Mouse (Mus musculus) urinary bladder, postnatal 36 days (tissue): ENCODE results near the gene 3300002I08Rik.
"Not testable (repeated sequence)": the region's sequence is repeated elsewhere in the genome, so short reads cannot be mapped to it uniquely, and the experiment has no call there.

ENCODE experiments used
- DNase-seq, 2 experiments: peaks; one replicate each; pipeline ENCODE4 v3.0.0; 2022; ENCODE audit warnings: low spot score in 2 of 2, mixed read lengths in 1 of 2

Gene 3300002I08Rik

DNA sequence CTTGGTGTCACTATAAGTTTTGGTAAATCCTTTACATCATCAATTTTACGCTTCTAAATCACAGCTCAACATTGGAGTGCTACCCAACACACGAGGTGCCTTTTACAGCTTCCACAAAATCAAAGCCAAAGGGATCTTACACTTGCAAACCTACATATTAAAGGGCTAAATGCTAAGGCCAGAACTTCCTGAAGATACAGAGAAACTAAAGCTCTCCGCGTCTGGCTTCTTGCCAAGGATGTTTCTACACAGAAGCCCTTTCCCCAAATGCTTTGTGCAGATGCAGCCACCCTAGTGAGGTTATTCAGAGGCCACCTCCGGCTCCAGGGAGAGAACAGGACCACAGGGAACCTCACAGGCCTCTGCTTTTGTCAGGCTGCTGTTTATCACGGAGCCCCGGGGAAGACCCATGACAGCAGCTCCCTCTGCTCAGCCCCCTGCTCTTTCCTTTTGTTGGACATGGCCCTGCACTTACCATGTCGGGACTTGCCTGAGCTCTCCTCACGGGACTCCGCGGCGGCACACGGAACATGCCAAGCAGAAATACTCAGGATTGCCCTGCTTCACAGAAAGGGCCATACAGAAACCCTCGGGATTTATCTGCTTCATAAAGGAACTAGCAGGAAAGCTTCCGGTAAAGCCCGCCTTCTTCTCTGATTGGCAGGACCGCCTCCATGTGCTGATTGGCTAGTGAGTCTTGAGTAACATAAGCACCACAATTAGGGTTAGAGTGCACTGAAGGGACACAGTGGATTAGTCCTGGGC is at the start of gene 3300002I08Rik:
Gene 3300002I08Rik (minus strand): TSS at position 653 of the 765 bp plus-strand sequence.
- peak; percentile 85 to 89 for DNase-seq

DNA sequence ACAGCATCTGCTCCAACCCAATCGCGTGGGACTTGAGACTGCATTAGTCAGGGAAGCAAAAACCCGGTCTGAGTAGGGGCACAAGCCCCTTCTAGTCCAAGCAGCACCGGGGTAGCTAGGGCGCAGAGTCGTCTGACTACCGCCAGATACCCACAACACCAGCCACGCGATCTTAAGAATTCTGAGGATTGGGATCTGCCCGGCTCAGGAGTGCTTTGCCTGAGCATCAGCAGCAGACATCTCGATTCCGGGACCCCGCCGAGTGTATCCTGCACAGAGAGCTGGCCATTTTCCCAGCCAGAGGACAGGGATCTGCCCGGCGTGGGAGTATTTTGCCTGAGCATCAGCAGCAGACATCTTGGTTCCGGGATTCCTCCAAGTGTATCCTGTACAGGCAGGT is 49.6 kb upstream of the 3300002I08Rik start:
- not testable (repeated sequence) for DNase-seq

DNA sequence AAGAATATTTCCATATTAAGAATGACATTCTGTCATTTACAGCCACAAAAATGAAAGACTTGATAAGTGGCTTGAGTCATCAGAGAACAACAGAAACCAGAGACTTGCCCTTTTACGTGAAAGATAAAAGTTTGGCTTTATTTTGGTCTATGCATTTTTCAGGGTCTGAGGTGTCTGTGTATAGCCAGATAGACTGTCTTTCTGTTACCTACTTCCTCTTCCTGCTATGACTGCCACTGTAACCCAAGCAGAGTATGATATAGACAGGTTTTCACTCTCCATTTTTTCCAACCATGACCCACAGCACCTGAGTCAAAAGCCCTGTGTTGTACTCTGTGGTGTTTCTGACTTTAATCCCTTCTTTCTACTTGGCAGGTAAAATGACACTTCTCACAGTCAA is 27.6 kb upstream of the 3300002I08Rik start:
- no peak for DNase-seq

DNA sequence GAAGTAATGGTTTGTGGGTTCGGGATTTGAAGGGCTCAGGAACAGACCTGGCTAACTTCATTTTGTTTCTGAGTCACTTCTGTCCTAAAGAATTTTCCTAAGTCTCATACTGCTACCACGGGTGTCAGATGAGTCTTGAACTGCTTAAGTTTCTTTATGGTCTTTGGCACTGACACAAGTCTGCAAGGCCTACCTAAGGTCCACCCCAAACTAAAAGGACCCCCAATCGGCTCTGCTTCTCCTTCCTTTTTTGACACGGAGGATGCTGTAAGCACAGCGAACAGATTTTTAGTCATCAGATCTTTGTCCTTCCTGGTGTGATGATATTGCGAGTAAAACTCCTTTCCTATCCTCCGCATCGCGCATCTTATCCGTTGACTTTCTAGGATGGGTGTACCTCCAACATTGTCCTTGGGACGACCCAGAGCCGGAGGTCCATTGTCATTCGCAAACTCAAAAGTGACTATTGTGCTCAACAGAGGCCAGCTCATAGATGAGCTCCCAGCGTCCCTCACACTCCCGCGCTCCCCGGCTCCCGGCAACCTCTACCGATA is 23.1 kb upstream of the 3300002I08Rik start:
- not testable (repeated sequence) for DNase-seq

DNA sequence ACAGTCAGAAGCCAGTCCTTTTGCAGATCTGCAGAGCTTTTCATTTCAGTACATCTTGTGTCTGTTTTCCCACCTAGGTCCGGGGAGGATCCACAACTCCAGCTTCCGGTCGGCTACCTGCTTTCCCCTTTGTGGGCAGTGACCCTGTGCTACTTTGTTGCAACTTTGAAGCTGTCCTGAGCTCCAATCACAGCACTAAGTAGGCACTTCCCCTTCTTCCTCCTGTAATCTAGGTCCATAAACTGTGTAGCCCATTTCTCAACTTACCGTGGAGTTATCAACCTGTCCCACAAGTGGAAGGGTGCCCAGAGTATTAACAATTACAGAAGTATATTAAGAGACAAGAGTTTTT is 289 bp upstream of the 3300002I08Rik start:
- DNase-seq = no peak

DNA sequence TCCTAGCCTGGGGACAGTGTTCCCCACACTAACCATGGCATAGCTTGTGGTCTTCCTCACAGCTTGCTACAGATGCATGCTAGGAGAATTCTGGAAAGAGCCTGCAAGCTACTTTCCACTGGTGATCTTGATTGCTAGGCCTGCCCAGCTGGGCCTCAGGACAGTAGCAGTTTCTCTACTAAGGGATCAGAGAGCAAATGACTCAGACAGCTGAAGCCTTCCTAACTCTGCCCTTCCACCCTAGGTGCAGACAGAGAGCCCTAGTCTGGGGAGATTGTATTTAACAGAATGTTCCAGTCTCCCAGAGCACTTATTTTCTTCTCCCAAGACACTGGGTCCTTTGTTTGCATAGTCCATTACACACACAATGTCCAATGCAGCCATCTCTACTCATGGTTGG is 5.4 kb downstream of the 3300002I08Rik start:
- DNase-seq = not testable (repeated sequence)

DNA sequence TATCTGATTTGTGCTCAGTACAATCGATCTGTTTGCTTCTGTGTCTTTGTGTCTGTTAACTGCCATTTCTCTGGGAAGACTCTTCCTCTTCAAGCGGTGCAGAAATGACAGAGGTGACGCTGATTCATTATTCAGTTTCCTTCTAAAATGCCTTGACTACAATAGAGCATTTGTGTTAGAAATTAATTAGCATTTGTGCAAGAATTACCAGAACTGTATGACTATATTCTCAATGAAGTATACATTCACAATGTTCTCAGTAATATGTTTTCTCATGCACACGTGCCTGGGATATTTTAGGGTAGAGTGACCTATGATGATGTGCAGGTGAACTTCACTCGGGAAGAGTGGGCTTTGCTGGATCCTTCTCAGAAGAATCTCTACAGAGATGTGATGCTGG is 39.2 kb downstream of the 3300002I08Rik start, which contains the start of gene Gm10130:
Gene Gm10130 (plus strand): TSS at position 301 of the 400 bp plus-strand sequence.
- DNase-seq = no peak

DNA sequence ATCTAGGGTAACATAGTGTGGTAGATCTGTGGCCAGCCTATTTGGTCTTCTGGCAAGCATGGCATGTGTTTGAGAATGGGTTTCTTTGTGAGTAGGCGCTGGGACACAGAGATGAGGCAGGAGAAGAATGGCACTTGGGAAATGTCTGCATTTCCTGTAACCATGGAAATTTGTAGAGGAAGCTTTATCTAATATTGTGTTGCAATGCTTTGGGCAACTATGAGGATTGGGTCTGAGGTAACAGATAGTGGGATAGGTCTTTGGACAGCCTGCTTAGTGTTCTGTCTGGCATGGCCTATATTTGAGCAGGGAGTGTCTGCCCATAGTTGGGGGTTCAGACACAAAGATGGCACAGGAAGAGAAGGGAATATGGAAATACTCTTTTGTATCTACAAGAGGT is 43.6 kb downstream of the 3300002I08Rik start:
- DNase-seq = no peak

DNA sequence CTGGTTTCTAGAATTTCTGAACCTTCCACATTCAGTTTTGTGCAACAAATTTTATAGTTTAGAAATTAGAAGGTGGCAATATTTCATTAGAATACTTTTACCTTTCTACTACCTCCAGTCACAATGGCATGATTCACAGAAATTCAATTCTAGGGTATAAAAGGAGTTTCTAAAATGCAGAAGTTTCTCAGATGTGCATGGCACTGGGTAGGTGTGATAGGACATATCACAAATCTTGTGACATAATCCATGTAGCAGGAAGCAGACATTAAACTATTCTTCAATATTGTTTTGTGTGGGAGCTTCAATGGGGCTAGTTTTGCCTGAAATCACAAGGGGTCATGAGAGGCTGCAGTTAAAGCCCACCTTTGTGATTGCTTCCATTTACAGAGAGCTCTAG is 46.4 kb downstream of the 3300002I08Rik start:
- DNase-seq = no peak

DNA sequence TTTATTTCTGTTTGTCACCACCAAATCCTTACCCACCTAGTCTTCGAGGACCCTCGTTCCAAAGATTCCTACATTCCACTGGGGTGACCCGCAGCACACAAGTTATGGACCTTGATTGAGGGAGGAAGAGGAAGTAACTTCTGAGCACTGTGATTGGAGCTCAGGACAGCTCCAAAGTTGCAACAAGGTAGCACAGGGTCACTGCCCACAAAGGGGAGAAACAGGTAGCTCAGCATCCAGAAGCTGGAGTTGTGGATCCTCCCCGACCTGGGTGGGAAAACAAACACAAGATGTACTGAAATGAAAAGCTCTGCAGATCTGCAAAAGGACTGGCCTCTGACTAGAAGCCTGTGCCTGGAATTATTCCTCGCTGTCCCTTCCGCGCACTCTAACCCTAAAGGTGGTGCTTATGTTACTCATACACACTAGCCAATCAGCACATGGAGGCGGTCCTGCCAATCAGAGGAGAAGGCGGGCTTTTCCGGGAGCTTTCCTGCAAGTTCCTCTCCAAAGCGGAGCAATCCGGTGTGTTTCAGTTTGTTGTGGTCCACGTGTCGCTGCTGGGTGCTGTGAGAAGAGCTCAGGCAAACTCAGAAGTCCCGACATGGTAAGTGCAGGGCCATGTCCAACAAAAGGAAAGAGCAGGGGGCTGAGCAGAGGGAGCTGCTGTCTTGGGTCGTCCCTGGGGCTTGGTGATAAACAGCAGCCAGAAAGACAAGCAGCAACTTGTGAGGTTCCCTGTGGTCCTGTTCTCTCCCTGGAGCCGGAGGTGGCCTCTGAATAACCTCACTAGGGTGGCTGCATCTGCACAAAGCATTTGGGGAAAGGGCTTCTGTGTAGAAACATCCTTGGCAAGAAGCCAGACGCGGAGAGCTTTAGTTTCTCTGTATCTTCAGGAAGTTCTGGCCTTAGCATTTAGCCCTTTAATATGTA is 51.3 kb downstream of the 3300002I08Rik start:
- peak; percentile 87 to 94 for DNase-seq

DNA sequence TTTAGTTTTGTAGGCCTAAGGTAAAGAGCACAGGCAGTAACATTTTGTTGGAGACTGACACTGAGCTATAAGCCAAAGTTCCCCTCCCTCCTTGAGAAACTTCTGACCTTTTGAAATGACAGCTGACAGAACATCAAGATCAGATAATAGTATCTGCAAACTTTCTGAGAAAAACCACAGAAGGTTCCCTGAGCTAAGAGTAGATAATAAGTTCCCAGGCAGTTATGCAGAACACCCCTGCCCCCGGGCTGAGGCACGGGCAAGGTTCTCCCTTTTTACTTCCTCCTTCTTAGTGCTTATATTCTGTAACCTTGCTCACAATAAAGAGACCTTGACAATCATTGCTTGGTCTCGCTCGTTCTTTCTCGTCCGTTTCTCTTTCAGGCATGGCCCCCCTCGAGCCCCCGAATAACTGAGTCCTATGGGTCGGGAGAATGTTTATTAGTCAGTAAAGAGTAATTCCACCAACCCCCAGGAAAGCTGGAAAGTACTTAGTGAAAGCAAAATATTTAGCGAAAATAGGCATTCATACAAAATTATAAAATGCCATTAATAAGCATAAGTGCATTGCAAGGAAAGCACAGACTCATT is 55.3 kb downstream of the 3300002I08Rik start:
- DNase-seq = no peak

DNA sequence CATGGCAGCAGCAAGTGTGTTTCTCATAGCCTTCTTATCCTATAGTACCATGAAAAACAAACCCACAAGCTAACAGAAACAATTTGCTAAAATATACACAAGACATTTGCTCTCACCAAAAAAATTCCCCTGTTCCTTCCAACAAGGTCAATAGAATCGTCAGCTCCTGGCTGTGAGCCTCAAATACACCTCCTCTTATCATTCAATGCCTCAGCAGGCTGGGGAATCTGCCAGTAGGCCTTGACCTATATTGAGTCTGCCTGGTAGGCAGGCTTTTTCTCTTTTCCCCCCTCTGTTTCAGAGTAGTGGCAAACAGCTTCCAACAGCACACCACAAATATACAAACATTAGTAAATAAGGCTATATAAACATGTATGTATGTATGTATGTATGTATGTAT is 63.5 kb downstream of the 3300002I08Rik start:
- no peak for DNase-seq

DNA sequence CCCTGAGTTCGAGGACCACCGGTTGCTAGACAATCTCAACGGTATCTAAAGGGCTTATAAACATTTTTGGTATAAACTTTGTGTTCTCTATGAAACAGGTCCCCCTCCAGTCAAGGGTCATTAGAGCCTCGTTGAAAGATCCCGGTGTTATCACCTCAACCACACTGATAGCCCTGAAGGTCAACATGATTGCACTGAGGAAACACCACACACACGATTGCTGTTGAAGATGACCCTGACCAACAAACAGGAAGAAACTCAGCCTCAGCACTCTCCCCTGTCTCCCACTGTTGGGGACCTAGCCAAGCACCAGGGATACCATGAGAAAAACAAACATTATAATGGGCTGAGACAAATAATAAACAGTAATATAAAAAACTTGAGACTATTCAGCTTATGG is 68.9 kb downstream of the 3300002I08Rik start:
- DNase-seq = no peak
